Mouse (Mus musculus) kidney, embryonic 15.5 days (tissue): ENCODE results near the gene Prss33. TPM values are rescaled to one million over a fixed set of nuclear protein-coding genes. Genes with fewer than 3 reads are reported as not detected.

ENCODE experiments used
- ATAC-seq: fragments of 200-750 bp; cut with Nextera tagmentation; replicated peaks from 2 replicates; pipeline ENCODE4 v1.8.0; 2017; ENCODE audit warnings: moderate TSS enrichment; ENCODE audit not compliant: low FRiP score
- H3K27ac ChIP-seq: fragments of 300-500 bp; sonication (generic); 2 replicates; pipeline ENCODE4 v1.5.1; 2015; ENCODE audit warnings: mild to moderate bottlenecking, inconsistent platforms
- H3K27me3 ChIP-seq: fragments of 300-500 bp; sonication (generic); 2 replicates; pipeline ENCODE4 v1.6.1; 2015; ENCODE audit warnings: inconsistent platforms
- H3K36me3 ChIP-seq: fragments of 300-500 bp; sonication (generic); 2 replicates; pipeline ENCODE4 v1.6.1; 2015; ENCODE audit warnings: inconsistent platforms
- H3K4me1 ChIP-seq: fragments of 300-500 bp; sonication (generic); 2 replicates; pipeline ENCODE4 v1.6.1; 2015; ENCODE audit warnings: inconsistent platforms
- H3K4me2 ChIP-seq: fragments of 300-500 bp; sonication (generic); 2 replicates; pipeline ENCODE4 v1.6.1; 2015; ENCODE audit warnings: moderate library complexity, mild to moderate bottlenecking, inconsistent platforms
- H3K4me3 ChIP-seq: fragments of 300-500 bp; sonication (generic); replicated peaks from 2 replicates; pipeline ENCODE4 v1.5.1; 2015; ENCODE audit warnings: mild to moderate bottlenecking, inconsistent platforms
- H3K9ac ChIP-seq: fragments of 300-500 bp; sonication (generic); 2 replicates; pipeline ENCODE4 v1.6.1; 2015; ENCODE audit warnings: mild to moderate bottlenecking, inconsistent platforms
- H3K9me3 ChIP-seq: fragments of 300-500 bp; sonication (generic); replicated peaks from 2 replicates; pipeline ENCODE4 v1.6.1; 2016; ENCODE audit warnings: inconsistent platforms
- WGBS: fragments of 180-500 bp; shearing (Covaris S2); methylation state at CpG from one replicate; pipeline ENCODE4 v1.1.7; 2015; ENCODE audit warnings: mixed read lengths; 5-methylcytosine and 5-hydroxymethylcytosine counted together
- polyA plus RNA-seq: library from polyadenylated mRNA; unstranded; fragments of >200 nt; fragmentation: Nextera tagmentation; extraction: Ambion mirVana; gene quantifications from 2 replicates; pipeline ENCODE4 v1.2.1, GENCODE M21; 2015

The Prss33 gene
- polyA plus RNA-seq, 1 experiment from 2014 or later = 0.18 TPM

GRCm38 (mm10) chr17:23822094-23822493, 13.8 kb downstream of the Prss33 start:
- Histone ChIP-seq H3K4me1 (peaks cover 6% of the 10 kb centered on the region), H3K9ac (no peak overlapping the region), H3K4me2 (no peak overlapping the region), H3K27ac (no peak overlapping the region), H3K27me3 (no peaks in the 10 kb centered on the region), H3K9me3 (peaks cover 22% of the 10 kb centered on the region), H3K36me3 (peaks cover 100% of the 10 kb centered on the region), H3K4me3 (no peak overlapping the region)
- 0 out of 2 replicates have a peak, but pooled peaks have one; percentile 24 for ATAC-seq
- WGBS = 73% methylated on average over 6 of the region's 6 CpGs

GRCm38 (mm10) chr17:23820731-23821130, 15.1 kb downstream of the Prss33 start:
- 91% methylated on average over 5 of the region's 5 CpGs for WGBS
- no peak for ATAC-seq

GRCm38 (mm10) chr17:23819235-23819634, 16.6 kb downstream of the Prss33 start:
- WGBS = 97% methylated on average over 25 of the region's 25 CpGs
- no peak overlapping the region for H3K4me2 ChIP-seq
- peaks cover 28% of the 10 kb centered on the region for H3K9me3 ChIP-seq
- H3K36me3 ChIP-seq = peaks cover 100% of the 10 kb centered on the region
- H3K4me1 ChIP-seq = peaks cover 4% of the 10 kb centered on the region; the same call in 1 of the 2 replicates
- H3K9ac ChIP-seq = no peak overlapping the region
- ATAC-seq = no peak
- no peak overlapping the region for H3K27ac ChIP-seq
- no peaks in the 10 kb centered on the region for H3K27me3 ChIP-seq
- no peak overlapping the region for H3K4me3 ChIP-seq

More at GRCm38 (mm10) chr17:23820731-23821130, 15.1 kb downstream of the Prss33 start:
- Histone ChIP-seq H3K4me2 (no peak overlapping the region), H3K27ac (no peak overlapping the region), H3K9ac (no peak overlapping the region), H3K36me3 (peaks cover 100% of the 10 kb centered on the region), H3K27me3 (no peaks in the 10 kb centered on the region), H3K9me3 (peaks cover 22% of the 10 kb centered on the region), H3K4me1 (peaks cover 4% of the 10 kb centered on the region; the same call in 1 of the 2 replicates), H3K4me3 (no peak overlapping the region)

GRCm38 (mm10) chr17:23818579-23818978, 17.3 kb downstream of the Prss33 start:
- H3K36me3 ChIP-seq = peaks cover 99% of the 10 kb centered on the region
- 97% methylated on average over 8 of the region's 8 CpGs for WGBS
- no peak overlapping the region for H3K9ac ChIP-seq
- no peaks in the 10 kb centered on the region for H3K27me3 ChIP-seq
- H3K9me3 ChIP-seq = peaks cover 28% of the 10 kb centered on the region
- H3K4me1 ChIP-seq = peaks cover 4% of the 10 kb centered on the region; the same call in 1 of the 2 replicates
- no peak for ATAC-seq
- no peak overlapping the region for H3K4me3 ChIP-seq
- H3K4me2 ChIP-seq = no peak overlapping the region
- no peak overlapping the region for H3K27ac ChIP-seq

- Histone ChIP-seq H3K4me1 (no peaks in the 10 kb centered on the region), H3K36me3 (peaks cover 97% of the 10 kb centered on the region), H3K27ac (no peak overlapping the region), H3K9ac (no peak overlapping the region), H3K4me2 (no peak overlapping the region), H3K4me3 (no peak overlapping the region), H3K27me3 (no peaks in the 10 kb centered on the region), H3K9me3 (peaks cover 28% of the 10 kb centered on the region)
- 98% methylated on average over 16 of the region's 16 CpGs for WGBS
- peak; percentile 54; the same call in 1 of the 2 replicates for ATAC-seq
Observed at GRCm38 (mm10) chr17:23815641-23816040, 20.2 kb downstream of the Prss33 start.

- 89% methylated on average over 3 of the region's 3 CpGs for WGBS
- H3K9me3 ChIP-seq = no peaks in the 10 kb centered on the region
- peaks cover 63% of the 10 kb centered on the region for H3K36me3 ChIP-seq
- no peaks in the 10 kb centered on the region for H3K27me3 ChIP-seq
- no peak overlapping the region for H3K4me2 ChIP-seq
- H3K27ac ChIP-seq = no peak overlapping the region
- H3K4me1 ChIP-seq = peaks cover 34% of the 10 kb centered on the region
- no peak overlapping the region for H3K9ac ChIP-seq
- no peak overlapping the region for H3K4me3 ChIP-seq
- ATAC-seq = no peak
Observed at GRCm38 (mm10) chr17:23807918-23808317, 27.9 kb downstream of the Prss33 start.

- Histone ChIP-seq H3K4me3 (peak overlapping the region; percentile 32), H3K9ac (peak overlapping the region; percentile 26; the same call in 1 of the 2 replicates), H3K27me3 (no peaks in the 10 kb centered on the region), H3K4me2 (peak overlapping the region; percentile 77), H3K36me3 (peaks cover 52% of the 10 kb centered on the region), H3K9me3 (no peaks in the 10 kb centered on the region), H3K27ac (peak overlapping the region; percentile 56), H3K4me1 (peaks cover 39% of the 10 kb centered on the region)
- ATAC-seq = no peak
- WGBS = 59% methylated on average over 25 of the region's 25 CpGs
Observed at GRCm38 (mm10) chr17:23806867-23807266, 29.0 kb downstream of the Prss33 start.

- Histone ChIP-seq H3K4me1 (peaks cover 39% of the 10 kb centered on the region), H3K9ac (peak overlapping the region; percentile 97), H3K9me3 (no peaks in the 10 kb centered on the region), H3K27me3 (no peaks in the 10 kb centered on the region), H3K4me2 (peak overlapping the region; percentile 77), H3K4me3 (peak overlapping the region; percentile 99), H3K27ac (peak overlapping the region; percentile 95), H3K36me3 (peaks cover 29% of the 10 kb centered on the region)
- ATAC-seq = no peak
- 2% methylated on average over 8 of the region's 8 CpGs for WGBS
Observed at GRCm38 (mm10) chr17:23804426-23805085, 31.3 kb downstream of the Prss33 start.

- Histone ChIP-seq H3K36me3 (peaks cover 19% of the 10 kb centered on the region), H3K4me2 (peak overlapping the region; percentile 77), H3K27ac (peak overlapping the region; percentile 95), H3K9ac (peak overlapping the region; percentile 97), H3K27me3 (no peaks in the 10 kb centered on the region), H3K9me3 (no peaks in the 10 kb centered on the region), H3K4me3 (peak overlapping the region; percentile 99), H3K4me1 (peaks cover 39% of the 10 kb centered on the region)
- peak; percentile 71 for ATAC-seq
- WGBS = under 1% methylated on average over 39 of the region's 83 CpGs
Observed at GRCm38 (mm10) chr17:23803366-23804041, 32.4 kb downstream of the Prss33 start.

- WGBS = under 1% methylated on average over 58 of the region's 60 CpGs
- Histone ChIP-seq H3K36me3 (peaks cover 12% of the 10 kb centered on the region), H3K4me3 (peak overlapping the region; percentile 99), H3K4me1 (peaks cover 39% of the 10 kb centered on the region), H3K9ac (peak overlapping the region; percentile 97), H3K9me3 (no peaks in the 10 kb centered on the region), H3K4me2 (peak overlapping the region; percentile 77), H3K27ac (peak overlapping the region; percentile 95), H3K27me3 (no peaks in the 10 kb centered on the region)
- peak; percentile 98 for ATAC-seq
Observed at GRCm38 (mm10) chr17:23802746-23803365, 33.0 kb downstream of the Prss33 start.

- Histone ChIP-seq H3K4me1 (peaks cover 27% of the 10 kb centered on the region), H3K4me2 (no peak overlapping the region), H3K27me3 (no peaks in the 10 kb centered on the region), H3K36me3 (no peaks in the 10 kb centered on the region; the same call in 1 of the 2 replicates), H3K9me3 (no peaks in the 10 kb centered on the region), H3K9ac (no peak overlapping the region), H3K4me3 (no peak overlapping the region), H3K27ac (no peak overlapping the region)
- no peak for ATAC-seq
- WGBS = 91% methylated on average over 10 of the region's 10 CpGs
Observed at GRCm38 (mm10) chr17:23801627-23802026, 34.2 kb downstream of the Prss33 start.

- H3K27me3 ChIP-seq = no peaks in the 10 kb centered on the region
- H3K4me2 ChIP-seq = no peak overlapping the region
- H3K4me3 ChIP-seq = no peak overlapping the region
- WGBS = 69% methylated on average over 7 of the region's 7 CpGs
- ATAC-seq = no peak
- H3K9me3 ChIP-seq = no peaks in the 10 kb centered on the region
- H3K9ac ChIP-seq = no peak overlapping the region
- H3K4me1 ChIP-seq = peaks cover 2% of the 10 kb centered on the region; the same call in 1 of the 2 replicates
- no peak overlapping the region for H3K27ac ChIP-seq
- H3K36me3 ChIP-seq = no peaks in the 10 kb centered on the region
Observed at GRCm38 (mm10) chr17:23797316-23797715, 38.5 kb downstream of the Prss33 start.
